Mouse (Mus musculus): ENCODE measurements around the gene Plin3.
A peak's percentile ranks its signal among the peaks of the same experiment; 100 is the strongest.

Plin3 gene

DNA sequence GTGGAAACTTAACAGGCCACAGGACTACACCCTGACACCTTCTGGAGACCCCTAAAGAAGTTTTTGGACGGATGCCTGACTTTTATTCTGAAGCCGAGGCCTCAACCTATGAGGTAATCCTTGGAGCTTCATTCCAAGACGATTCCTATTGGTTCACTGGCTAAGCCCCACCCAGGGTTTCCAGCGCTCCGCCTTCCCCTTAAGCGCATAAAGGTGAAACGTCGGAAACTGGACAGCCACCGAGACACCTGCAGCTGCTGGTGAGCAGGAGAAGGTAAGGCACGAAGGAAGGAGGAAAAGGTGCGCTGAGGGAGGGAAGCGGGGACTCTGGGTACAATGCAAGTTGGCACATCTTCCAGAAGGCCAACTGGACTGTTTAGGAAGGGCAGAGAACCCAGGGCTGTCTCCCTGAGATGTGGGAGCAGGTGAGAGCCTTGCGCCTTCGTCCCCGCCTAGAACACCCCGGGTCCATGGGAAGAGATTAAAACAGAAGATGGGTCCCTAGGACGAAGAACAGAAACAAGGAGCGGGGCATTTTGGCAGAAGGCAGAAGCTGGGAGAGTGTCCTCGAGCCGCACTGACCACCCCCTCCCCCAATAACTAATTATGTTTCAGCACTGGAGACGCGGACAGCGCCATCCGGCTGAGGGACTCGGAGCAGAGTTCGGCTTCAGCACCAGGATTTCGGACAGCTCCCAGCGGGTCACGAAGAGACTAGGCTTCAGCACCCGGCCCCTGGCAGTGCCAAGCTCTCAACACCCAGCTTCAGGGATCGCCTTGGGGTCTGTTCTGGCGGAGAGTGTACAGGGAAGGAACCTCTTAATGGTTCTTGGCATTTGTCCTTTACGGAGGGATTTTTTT, 50.9 kb downstream of the Plin3 start:
- DNase-seq: peak; percentile 91

GRCm38 (mm10) chr17:56233818-56234469, 58.7 kb downstream of the Plin3 start:
- peak; percentile 97 for DNase-seq

GRCm38 (mm10) chr17:56233389-56233788, 59.3 kb downstream of the Plin3 start:
- DNase-seq: no peak

DNA sequence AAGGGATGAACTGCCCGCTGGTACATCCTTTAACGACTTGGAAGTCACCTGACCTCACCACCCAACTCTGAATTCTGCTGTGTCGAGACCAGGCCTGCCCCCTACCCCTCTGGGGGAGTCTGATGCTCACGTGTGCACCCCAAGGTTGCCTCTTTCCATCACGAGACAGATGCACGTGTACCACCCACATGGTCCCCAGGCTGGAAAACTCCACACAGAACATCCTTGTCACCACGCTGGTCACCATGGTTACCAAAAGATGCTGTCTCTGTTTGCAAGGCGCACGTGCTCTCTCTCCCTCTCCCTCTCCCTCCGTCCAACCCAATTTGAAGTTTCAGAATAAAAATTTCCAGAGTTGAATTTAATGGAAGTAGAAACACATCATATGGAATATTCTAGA, 62.7 kb downstream of the Plin3 start:
- DNase-seq: no peak

Measured in retina, postnatal 1 day (tissue).